Mouse (Mus musculus) Muller cell, postnatal 12 days (primary cell): Measurements from ENCODE around the gene Spast.
"Not testable (repeated sequence)": the region's sequence is repeated elsewhere in the genome, so short reads cannot be mapped to it uniquely, and the experiment has no call there.

ENCODE experiments used
- DNase-seq: peaks from one replicate; pipeline ENCODE4 v3.0.0-alpha.2; 2015; ENCODE audit errors: inconsistent ontology term

The Spast gene

DNA sequence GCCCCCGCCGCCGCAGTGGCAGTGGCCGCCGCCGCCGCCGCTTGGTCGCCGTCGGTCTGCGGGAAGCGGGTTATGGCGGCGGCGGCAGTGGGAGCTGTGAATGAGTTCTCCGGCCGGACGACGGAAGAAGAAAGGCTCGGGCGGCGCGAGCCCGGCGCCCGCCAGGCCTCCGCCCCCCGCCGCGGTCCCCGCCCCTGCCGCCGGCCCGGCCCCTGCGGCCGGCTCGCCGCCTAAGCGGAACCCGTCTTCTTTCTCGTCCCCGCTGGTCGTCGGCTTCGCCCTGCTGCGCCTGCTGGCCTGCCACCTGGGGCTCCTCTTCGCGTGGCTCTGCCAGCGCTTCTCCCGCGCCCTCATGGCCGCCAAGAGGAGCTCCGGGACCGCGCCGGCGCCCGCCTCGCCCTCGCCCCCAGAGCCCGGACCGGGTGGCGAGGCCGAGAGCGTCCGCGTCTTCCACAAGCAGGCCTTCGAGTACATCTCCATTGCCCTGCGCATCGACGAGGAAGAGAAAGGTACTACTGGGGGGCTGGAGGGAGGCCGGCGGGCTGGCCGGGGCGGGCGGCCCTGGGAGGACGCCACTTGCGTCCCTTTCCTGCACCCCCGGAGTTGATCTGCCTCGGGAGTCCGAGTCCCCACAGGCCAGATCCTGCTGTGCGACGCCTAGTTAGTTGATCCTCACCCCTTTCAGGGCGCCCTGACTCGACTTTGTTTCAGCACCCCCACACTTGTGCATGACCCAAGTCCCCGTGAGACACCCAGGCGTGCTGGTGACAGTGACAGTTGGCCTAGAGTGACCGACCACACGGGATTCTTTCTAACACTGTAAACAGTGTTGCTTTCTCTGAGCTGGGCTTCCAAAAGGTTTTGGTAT is at the start of gene Spast:
Gene Spast, plus strand, starts transcription at position 51 of the 868 bp plus-strand sequence.
- DNase-seq, result peak; percentile 82

DNA sequence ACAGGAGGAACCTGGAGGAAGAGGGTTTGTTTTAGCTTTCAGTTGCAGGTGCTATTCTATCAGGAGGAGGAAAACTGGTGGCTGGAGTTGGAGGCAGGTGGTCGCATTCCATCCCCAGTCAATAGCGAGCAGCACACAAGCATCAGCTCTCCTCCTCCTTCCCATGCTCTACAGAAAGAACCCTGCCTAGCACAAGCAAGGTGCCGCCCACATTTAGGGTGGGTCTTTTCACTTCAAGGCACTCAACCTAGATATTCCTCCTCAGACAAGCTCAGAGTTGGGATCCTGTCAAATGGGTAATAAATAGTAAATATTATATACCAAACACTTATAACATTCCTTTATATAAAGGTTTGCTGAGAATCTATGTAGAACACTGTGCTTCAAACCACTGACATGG is 48.6 kb upstream of the Spast start:
- no peak for DNase-seq

- DNase-seq, result no peak
Measured at GRCm38 (mm10) chr17:74290869-74291268, 47.9 kb upstream of the Spast start.

- DNase-seq, result no peak
Measured at GRCm38 (mm10) chr17:74291640-74292361, 47.0 kb upstream of the Spast start.

GRCm38 (mm10) chr17:74293687-74294425 is 44.9 kb upstream of the Spast start:
- peak; percentile 46 for DNase-seq

DNA sequence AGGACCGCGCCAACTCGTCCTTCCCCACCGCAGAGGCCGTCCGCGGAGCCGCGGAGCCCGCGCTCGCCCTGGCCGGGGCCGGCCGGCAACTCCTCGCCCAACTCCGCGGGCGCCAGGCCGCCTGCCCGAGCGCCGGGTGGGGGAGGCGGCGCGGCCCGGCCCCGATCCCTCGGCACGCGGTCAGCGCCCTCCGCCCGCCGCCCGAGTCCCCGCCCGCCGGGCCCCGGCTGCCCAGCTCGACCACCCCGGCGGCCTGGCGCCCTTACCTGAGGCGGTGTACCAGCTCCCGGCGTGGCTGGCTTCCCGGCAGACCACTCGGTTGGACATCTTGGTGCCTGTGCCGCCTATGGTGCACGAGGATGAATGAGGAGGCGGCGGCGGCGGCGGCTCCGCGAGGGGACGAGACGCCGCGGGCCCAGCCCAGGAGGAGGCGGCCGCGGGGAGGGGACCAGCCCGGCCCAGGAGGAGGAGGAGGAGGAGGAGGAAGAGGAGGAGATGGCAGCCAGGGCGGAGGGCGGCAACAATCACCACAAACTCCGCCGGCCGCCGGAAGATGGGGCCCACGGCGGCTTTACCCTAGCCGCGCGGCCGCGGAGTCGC is 44.3 kb upstream of the Spast start:
- DNase-seq, result peak; percentile 94

- DNase-seq, result peak; percentile 91
Measured at GRCm38 (mm10) chr17:74295026-74295970, 43.5 kb upstream of the Spast start, which contains the start of gene Memo1. Gene Memo1 (minus strand): TSS chr17:74295521.

DNA sequence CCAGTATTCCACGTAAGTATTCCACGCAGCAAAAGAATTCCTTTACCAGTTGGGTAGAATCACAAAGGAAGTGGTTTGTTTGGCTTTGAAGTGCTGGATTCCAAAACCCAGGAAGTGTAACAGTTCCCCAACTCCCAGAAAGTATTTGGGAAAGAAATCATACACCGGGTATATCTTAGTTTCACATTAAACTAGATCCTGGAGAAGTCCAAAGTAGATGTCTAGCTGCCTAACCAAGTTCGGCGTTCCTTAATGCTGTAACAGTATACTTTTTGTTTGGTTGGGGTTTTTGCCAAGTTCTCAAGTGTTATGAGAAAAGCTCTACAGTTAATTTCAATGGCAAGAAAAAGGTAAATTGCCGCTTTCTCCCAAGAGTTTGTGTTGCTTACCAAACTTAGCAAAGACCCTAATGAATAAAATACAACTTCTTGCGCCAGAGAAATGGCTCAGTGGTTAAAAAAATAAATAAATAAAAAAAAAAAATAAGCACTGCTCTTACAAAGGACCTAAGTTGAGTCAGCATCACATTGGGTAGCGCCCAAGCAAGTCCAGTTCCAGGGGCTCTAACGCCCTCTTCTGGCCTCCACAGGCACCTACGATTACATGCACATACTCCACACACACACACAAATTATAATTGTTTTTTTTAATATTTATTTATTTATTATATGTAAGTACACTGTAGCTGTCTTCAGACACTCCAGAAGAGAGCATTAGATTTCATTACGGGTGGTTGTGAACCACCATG is 42.5 kb upstream of the Spast start:
- peak; percentile 61 for DNase-seq

DNA sequence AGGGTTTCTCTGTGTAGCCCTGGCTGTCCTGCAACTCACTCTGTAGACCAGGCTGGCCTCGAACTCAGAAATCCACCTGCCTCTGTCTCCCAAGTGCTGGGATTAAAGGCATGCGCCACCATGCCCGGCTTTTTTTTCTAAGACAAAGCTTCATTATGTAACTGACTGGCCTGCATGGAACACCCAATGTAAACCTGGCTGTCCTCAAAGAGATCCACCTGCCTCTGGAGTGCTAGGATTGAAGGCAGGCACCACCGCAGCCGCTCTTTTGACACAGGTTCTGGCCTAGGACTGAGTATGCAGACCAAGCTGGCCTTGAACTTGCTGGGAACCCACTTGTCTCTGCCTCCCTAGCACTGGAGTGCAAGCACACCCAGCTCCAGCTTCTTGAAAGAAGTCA is 41.8 kb upstream of the Spast start:
- not testable (repeated sequence) for DNase-seq

GRCm38 (mm10) chr17:74300089-74300488 is 38.7 kb upstream of the Spast start:
- DNase-seq, result no peak

DNA sequence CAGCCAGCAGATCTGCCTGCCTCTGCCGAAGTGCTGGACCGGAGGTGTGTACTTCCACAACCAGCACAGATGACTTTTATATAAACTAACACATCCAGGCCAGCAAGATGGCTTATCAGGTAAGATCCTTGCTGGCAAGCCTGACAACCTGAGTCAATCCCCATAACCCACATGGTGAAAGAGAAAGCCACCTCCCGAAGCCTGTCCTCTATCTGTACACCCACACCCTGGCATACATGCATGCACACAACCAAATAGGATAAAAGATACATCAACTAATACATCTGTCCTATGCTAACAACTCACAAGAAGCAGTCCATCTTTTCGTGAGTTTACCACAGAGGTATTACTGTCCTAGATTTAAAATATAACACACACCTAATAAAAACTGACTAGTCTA is 34.7 kb upstream of the Spast start:
- DNase-seq, result no peak

GRCm38 (mm10) chr17:74305616-74306015 is 33.2 kb upstream of the Spast start:
- no peak for DNase-seq

DNA sequence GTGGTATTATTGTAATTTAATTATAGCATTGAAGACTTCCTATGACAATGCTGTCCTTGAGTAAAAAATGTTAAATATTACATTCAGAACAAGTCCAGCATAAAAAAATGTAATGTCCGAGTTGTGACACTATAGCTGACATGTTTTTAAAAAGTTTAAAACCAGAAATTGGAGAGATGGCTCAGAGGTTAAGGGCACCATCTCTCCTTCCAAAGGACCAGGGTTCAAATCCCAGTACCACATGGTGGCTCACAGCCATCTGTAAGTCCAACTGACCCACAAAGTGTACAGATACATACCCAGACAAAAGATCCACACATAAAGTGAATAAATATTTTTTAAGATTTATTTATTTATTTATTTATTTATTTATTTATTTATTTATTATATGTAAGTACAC is 32.8 kb upstream of the Spast start:
- DNase-seq, result no peak

DNA sequence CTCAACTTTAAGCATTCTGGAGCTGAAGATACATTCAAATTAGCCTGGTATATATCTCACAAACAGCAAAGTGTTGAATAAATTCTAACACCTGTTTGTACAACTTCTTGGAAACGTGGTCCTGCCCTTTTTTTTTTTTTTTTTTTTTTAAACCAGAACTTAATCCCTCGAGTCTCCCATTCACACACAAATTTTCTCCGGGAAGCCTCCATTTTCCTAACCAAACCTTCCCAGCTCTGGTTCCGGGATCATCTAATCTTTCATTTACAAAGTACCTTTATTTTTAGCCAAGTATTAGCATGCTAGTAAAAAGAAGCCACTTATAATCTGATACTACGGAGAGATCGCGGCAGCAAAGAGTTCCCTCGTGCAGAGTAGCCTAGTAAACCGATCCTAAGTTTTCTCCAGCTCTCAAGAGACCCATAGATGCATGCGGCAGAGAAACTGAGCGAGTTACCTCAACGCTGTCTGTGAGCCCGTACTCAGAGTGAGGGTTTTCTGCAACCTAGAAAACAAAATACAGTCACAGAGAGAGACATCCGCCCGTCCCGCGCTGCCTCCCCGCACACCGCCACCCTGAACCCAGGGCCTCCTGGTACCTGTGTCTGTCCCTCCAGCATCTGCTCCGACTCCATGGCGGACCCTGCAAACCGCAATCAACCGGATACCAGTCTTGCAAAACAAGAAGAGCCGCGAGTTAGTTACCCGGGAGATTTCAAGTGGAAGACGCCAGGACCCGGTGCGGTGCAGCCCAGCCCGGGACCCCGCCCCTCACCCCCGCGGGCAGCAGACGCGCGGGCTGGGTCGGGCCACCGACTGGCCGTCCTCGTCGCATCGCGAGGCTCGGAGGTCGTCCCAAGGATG is 23.1 kb upstream of the Spast start:
- DNase-seq, result no peak

DNA sequence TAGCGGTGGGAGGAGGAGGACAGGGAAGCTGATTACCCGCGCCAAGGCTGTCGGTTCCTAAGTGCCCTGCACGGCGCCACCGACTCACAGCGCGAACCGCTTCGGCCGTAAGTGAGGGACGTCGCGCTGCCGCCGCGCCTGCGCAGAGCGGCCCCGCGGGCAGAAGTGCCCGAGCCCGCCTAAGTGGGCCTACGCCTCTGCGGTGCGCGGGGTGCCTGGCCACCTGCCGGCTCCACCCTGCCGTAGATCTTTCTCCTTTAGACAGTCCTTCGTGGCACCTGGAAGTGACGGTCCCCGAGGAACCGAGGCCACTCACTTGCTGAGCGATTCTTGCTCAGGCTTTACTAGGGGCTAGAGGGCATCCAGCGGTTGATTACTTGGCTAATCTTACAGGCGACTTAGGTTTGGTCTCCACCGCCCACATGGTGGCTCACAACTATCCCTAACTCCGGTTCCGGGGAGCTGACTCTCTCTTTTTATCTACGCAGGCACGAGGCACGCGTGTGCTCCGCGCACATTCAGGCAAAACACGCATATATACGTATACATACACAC is 22.4 kb upstream of the Spast start:
- DNase-seq, result peak; percentile 89

DNA sequence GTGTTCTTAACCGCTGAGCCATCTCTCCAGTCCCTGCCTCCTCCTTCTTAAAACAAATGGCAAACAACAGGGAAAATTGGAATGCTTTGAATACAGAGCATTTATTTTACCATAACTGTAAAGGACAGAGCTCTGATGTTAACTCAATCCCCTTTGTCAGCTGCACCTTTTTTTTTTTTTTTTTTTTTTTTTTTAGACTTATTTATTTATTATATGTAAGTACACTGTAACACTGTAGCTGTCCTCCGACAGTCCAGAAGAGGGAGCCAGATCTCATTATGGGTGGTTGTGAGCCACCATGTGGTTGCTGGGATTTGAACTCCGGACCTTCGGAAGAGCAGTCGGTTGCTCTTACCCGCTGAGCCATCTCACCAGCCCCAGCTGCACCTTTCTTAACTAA is 20.1 kb upstream of the Spast start:
- DNase-seq, result no peak

- DNase-seq, result no peak
Measured at GRCm38 (mm10) chr17:74322400-74323054, 16.3 kb upstream of the Spast start.

DNA sequence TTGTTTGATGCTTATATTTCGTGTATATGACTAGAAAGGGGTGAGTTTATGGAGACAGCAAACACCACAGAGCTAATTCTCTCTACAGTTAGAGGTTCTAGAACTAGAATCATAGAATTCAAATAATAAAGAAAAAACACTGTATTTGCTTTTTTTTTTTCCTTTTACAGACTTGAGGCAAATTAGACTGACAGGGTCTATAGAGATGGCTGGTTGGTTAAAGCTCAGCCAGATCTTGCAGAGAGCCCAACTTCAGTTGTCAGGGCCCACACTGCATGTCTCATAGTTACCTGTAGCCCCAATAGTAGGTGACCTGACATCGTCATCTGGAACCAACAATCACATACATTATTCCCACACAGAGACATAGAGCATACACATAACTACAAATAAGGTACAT is 14.9 kb upstream of the Spast start, which contains the start of gene Dpy30:
Gene Dpy30, minus strand, starts transcription at position 101 of the 400 bp plus-strand sequence.
- no peak for DNase-seq
